ENCODE assay signal across 8 mouse cellular contexts in the genomic region with DNA sequence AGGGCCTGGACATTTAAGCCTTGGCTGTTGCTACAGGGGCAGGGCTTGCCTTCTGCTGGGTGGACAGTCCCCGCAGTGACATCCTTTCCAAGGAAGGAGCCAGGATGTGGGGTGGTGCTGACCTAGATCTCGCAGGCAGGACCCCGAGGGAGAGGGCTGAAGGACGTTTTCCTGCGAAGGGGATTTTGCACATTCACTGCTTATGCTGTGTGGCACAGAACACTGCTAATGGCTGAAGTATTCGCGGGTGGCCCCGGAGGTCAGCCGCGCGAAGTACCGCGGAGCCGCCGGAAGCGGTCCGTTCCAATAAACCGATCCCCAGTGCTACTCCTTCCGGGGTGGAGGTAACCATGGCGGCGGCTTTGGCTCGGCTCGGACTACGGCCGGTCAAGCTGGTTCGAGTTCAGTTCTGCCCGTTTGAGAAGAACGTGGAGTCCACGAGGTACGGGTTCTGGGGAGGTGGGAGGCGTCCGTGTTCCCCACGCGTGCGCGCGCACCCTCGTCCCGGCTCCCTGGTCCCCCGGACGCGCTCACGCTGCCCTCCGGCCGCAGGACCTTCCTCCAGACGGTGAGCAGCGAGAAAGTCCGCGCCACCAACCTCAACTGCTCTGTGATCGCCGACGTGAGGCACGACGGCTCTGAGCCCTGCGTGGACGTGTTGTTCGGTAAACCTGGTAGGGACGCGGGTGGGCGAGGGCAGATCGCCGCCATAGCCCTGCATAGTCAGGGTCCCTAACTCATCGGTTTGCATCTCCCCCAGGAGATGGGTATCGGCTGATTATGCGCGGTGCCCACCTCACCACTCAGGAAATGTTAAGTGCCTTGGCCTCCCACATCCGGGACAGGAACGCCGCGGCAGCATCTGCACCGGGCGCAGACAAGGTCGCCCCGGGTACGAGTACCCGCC. TPM values are rescaled to one million over a fixed set of nuclear protein-coding genes. Genes with fewer than 3 reads are reported as not detected.
DNase-seq lines count a peak whose midpoint lies in the region; ATAC-seq lines count a peak whose summit lies in the region.

TSS of gene Mrpl53 (plus strand) at position 279 of the 907 bp plus-strand sequence.

- peak; percentile 77 for ATAC-seq in activated CD4-positive, CD25-positive, alpha-beta regulatory T cell, adult 4 months
- ATAC-seq in intestine, embryonic 14.5 days (replicated peaks; ENCODE audit: low FRiP score, low TSS enrichment, low read depth), result peak; percentile 88
- ATAC-seq in megakaryocyte-erythroid progenitor cell, adult 5-6 weeks (replicated peaks; ENCODE audit: low FRiP score, low TSS enrichment, poor library complexity, severe bottlenecking), result peak; percentile 43

- DNase-seq in embryo, embryonic 10.5 days (ENCODE audit: low spot score), result peak; percentile 86
- peak; percentile 75 to 83 for DNase-seq in gastrocnemius, postnatal 36 days
- DNase-seq in intestine, embryonic 14.5 days (ENCODE audit: low spot score), result peak; percentile 90
- DNase-seq in left cerebral cortex, postnatal 25 days (ENCODE audit: low spot score in 2 of 2), result peak; percentile 80 to 81
- DNase-seq in right cerebral cortex, postnatal 14 days, result peak; percentile 77
- peak; percentile 81 for DNase-seq in urinary bladder, postnatal 14 days (ENCODE audit: low spot score)

- WGBS in intestine, embryonic 14.5 days, result under 1% methylated on average over 75 of the region's 76 CpGs

- peak within 1 kb of the TSS; percentile 85 for H3K4me2 ChIP-seq in intestine, embryonic 14.5 days (ENCODE audit: low read length)

- no peaks in the 10 kb centered on the region for H3K27me3 ChIP-seq in intestine, embryonic 14.5 days (replicated peaks; ENCODE audit: control insufficient read depth, insufficient read depth, low read length)

- peaks cover 15% of the 10 kb centered on the region for H3K36me3 ChIP-seq in intestine, embryonic 14.5 days (ENCODE audit: control insufficient read depth, insufficient read depth, low read length)

- peaks cover 6% of the 10 kb centered on the region for H3K4me1 ChIP-seq in intestine, embryonic 14.5 days (replicated peaks; ENCODE audit: control insufficient read depth, insufficient read depth, low read length)

- H3K9me3 ChIP-seq in intestine, embryonic 14.5 days (ENCODE audit: control insufficient read depth, low read length), result no peaks in the 10 kb centered on the region

- peak within 1 kb of the TSS; percentile 99 for H3K4me3 ChIP-seq in intestine, embryonic 14.5 days (ENCODE audit: low read depth, low read length)

- H3K27ac ChIP-seq in intestine, embryonic 14.5 days (ENCODE audit: low read depth), result peak within 1 kb of the TSS; percentile 77

- intact Hi-C loops in gastrocnemius, postnatal 36 days (cut with DNase I), result no loop called here
- intact Hi-C loops in left cerebral cortex, postnatal 25 days (cut with DNase I), result loop anchor here (10.0 kb wide), 1 partner anchor 194 kb away; no protein-coding TSS in a partner anchor

- H3K9ac ChIP-seq in intestine, embryonic 14.5 days (ENCODE audit: low read length), result peak within 1 kb of the TSS; percentile 84

RNA-seq across cellular contexts. Expression of gene Mrpl53, which starts in this region (rescaled TPM):
- 10 to 100 TPM; 63.9 to 66.3 TPM for polyA plus RNA-seq in activated CD4-positive, CD25-positive, alpha-beta regulatory T cell, adult 4 months (2017; shearing (Covaris generic))
- total RNA-seq in gastrocnemius, postnatal 36 days (2021), result 100 to 1,000 TPM in 1 of 2 experiments, 10 to 100 TPM in 1; 91.0 to 103 TPM
- 132 and 136 TPM in 2 replicates for polyA plus RNA-seq in intestine, embryonic 14.5 days (2014; fragmentation: Nextera tagmentation; extraction: Ambion mirVana)
- 10 to 100 TPM; 60.3 to 66.6 TPM for total RNA-seq in left cerebral cortex, postnatal 25 days (2021)
- 50.1 and 97.7 TPM in 2 replicates for total RNA-seq in megakaryocyte-erythroid progenitor cell, adult 5-6 weeks (2014; fragmentation: Nextera tagmentation)
- 37.2 and 37.5 TPM in 2 replicates for total RNA-seq in megakaryocyte-erythroid progenitor cell, adult 5-6 weeks (2017)

Comparison
In these comparisons a context has a peak if more than half of its experiments do, and no peak if none do; other contexts are left out.
1. Peak in every context shown above with its lines: DNase-seq, ATAC-seq, H3K4me3 ChIP-seq and H3K27ac ChIP-seq.